28 mouse cellular contexts compared by ENCODE assay signal in genomic region chr10:25984056-25984455, GRCm38 (mm10).
"Had no signal": no experiment of that assay in that cellular context is flagged by ENCODE, and none has a peak within 500 bp of the region (broad histone marks: within the 10 kb centered on the region; RNA-seq: fewer than 3 reads in every experiment).

No protein-coding gene starts in this region.

- DNase-seq: left cerebral cortex, postnatal 4 days; liver; liver, embryonic 13.5 days; liver, postnatal 0 days; lung, adult 18-20 months; lung, adult 2 months; lung, embryonic 14.5 days; lung, postnatal 10 days; lung, postnatal 14 days; lung, postnatal 36 days; lung, postnatal 4 days; midbrain, embryonic 14.5 days had no signal

- H3K27ac ChIP-seq: limb, embryonic 10.5 days; limb, embryonic 12.5 days; limb, embryonic 13.5 days; limb, embryonic 15.5 days; liver, embryonic 12.5 days; liver, embryonic 13.5 days; liver, embryonic 14.5 days; liver, embryonic 15.5 days; lung, embryonic 15.5 days; macrophage; midbrain, embryonic 10.5 days; midbrain, embryonic 12.5 days; midbrain, embryonic 13.5 days; midbrain, embryonic 15.5 days; neural tube, embryonic 12.5 days had no signal

- H3K4me3 ChIP-seq: limb, embryonic 10.5 days; limb, embryonic 12.5 days; limb, embryonic 13.5 days; limb, embryonic 15.5 days; liver, embryonic 12.5 days; liver, embryonic 13.5 days; liver, embryonic 15.5 days; lung, embryonic 15.5 days; megakaryocyte, embryonic 14.5 days; midbrain, embryonic 10.5 days; midbrain, embryonic 12.5 days; midbrain, embryonic 13.5 days; midbrain, embryonic 15.5 days; myocyte; neural tube, embryonic 12.5 days had no signal
